Mouse (Mus musculus) cerebellum, adult 2 months (tissue): ENCODE data around the gene Myh9.

Experiments used
- CTCF ChIP-seq: fragments of 200-500 bp; IDR thresholded peaks from 2 replicates; pipeline ENCODE4 v1.5.1; 2011; ENCODE audit warnings: low read depth, mild to moderate bottlenecking, control low read depth, low read length, moderate library complexity, borderline replicate concordance; ENCODE audit not compliant: insufficient read depth
- POLR2A ChIP-seq: fragments of 200-500 bp; IDR thresholded peaks from 2 replicates; pipeline ENCODE4 v1.6.1; 2011; ENCODE audit warnings: low read length, control low read depth, borderline replicate concordance; ENCODE audit not compliant: insufficient read depth

- no peak for TF ChIP-seq POLR2A
- TF ChIP-seq CTCF, result no peak
Measured at GRCm38 (mm10) chr15:77887093-77887488, 45.1 kb upstream of the Myh9 start.
